ENCODE assay signal across 8 mouse cellular contexts in the genomic region with DNA sequence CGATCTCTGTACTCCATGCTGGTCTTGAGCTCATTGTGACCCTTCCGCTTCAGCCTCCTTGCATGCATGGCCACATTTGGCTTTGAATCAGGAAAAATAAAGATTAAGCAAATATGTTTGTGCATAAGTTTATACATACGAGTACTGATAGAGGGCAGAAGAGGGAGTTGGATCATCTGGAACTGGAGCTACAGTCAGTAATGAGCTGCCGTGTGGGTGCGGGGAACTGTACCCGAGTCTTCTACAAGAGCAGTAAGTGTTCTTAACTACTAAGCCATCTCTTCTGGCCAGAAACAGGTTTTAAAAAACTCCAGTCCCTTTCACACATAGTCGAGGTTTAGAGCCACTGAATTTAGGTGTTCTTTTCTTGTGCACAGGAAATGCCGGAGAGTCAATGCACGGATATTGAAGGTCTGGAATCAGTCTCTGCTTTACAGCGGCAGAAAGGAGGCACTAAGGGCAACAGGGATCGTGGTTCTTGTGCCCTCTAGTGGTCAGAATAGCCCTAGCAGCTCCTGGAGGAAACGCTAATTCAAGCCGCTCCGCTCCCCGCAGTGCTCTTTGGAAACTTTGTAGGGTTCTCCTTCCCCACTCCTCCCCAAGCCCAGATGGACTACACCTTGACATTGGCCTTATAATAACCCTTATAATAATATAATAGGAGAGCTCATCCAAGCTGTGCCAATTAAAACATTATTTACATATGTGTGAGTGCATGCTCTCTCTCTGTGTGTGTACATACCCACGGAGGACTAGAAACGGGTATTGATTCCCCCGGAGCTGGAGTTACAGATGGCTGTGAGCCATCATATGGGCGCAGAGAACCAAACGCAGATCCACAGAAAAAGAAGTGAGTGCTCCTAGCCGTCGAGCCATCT. TPM values are rescaled to one million over a fixed set of nuclear protein-coding genes. Genes with fewer than 3 reads are reported as not detected.
DNase-seq lines count a peak whose midpoint lies in the region; ATAC-seq lines count a peak whose summit lies in the region.

No protein-coding gene starts in this region.

- H3K9me3 ChIP-seq in hindbrain, embryonic 14.5 days (ENCODE audit: control insufficient read depth, low read length) = no peaks in the 10 kb centered on the region

- 36% methylated on average over 22 of the region's 22 CpGs for WGBS in hindbrain, embryonic 14.5 days

- H3K4me2 ChIP-seq in hindbrain, embryonic 14.5 days (replicated peaks) = peak overlapping the region; percentile 37; the same call in 1 of the 2 replicates

- H3K27ac ChIP-seq in hindbrain, embryonic 14.5 days = no peak overlapping the region

- H3K4me3 ChIP-seq in hindbrain, embryonic 14.5 days (replicated peaks; ENCODE audit: low read length) = no peak overlapping the region

- H3K27me3 ChIP-seq in hindbrain, embryonic 14.5 days (ENCODE audit: control insufficient read depth, insufficient read depth, low read length) = no peaks in the 10 kb centered on the region

- no peaks in the 10 kb centered on the region for H3K36me3 ChIP-seq in hindbrain, embryonic 14.5 days (replicated peaks; ENCODE audit: control insufficient read depth, insufficient read depth)

- ATAC-seq in hindbrain, embryonic 14.5 days (ENCODE audit: low FRiP score) = peak; percentile 66; the same call in 1 of the 2 replicates

- no peaks in the 10 kb centered on the region for H3K4me1 ChIP-seq in hindbrain, embryonic 14.5 days (replicated peaks; ENCODE audit: control insufficient read depth, insufficient read depth, low read length)

- peak; percentile 79 for DNase-seq in adipocyte (ENCODE audit: low spot score)
- DNase-seq in cerebellum, postnatal 25 days = peak; percentile 73 to 85
- DNase-seq in frontal cortex, postnatal 36 days (ENCODE audit: low spot score in 2 of 2) = peak; percentile 59 to 80
- peak; percentile 86 for DNase-seq in hindbrain, embryonic 14.5 days (ENCODE audit: low spot score)
- peak; percentile 49 to 83 for DNase-seq in layer of hippocampus, postnatal 25 days (ENCODE audit: extremely low spot score in 1 of 2, low spot score in 1 of 2)
- DNase-seq in lung, postnatal 25 days (ENCODE audit: low spot score) = peak; percentile 79
- peak; percentile 81 for DNase-seq in retina, postnatal 1 day
- peak; percentile 67 for DNase-seq in urinary bladder, postnatal 25 days (ENCODE audit: low spot score)

- no peak overlapping the region for H3K9ac ChIP-seq in hindbrain, embryonic 14.5 days

RNA-seq across cellular contexts. Expression of gene Gramd1a, which starts 21.4 kb away (rescaled TPM):
- polyA plus RNA-seq in hindbrain, embryonic 14.5 days (2014; fragmentation: Nextera tagmentation; extraction: Ambion mirVana) = 191 and 198 TPM in 2 replicates
- total RNA-seq in layer of hippocampus, postnatal 25 days (2021) = 100 to 1,000 TPM; 108 to 126 TPM

RNA-seq across cellular contexts. Expression of gene Scn1b, which starts 50.3 kb away (rescaled TPM):
- polyA plus RNA-seq in hindbrain, embryonic 14.5 days (2014; fragmentation: Nextera tagmentation; extraction: Ambion mirVana) = 13.0 and 18.3 TPM in 2 replicates
- 100 to 1,000 TPM; 548 to 608 TPM for total RNA-seq in layer of hippocampus, postnatal 25 days (2021)
